Mouse (Mus musculus) MEL (cell line): ENCODE data around the gene Alpk1. TPM values are rescaled to one million over a fixed set of nuclear protein-coding genes. Genes with fewer than 3 reads are reported as not detected.

ENCODE experiments used
- DNase-seq: peaks from one replicate; pipeline ENCODE4 v3.0.0; 2011; ENCODE audit warnings: low read depth, low spot score
- H3K27ac ChIP-seq: 2 replicates; pipeline ENCODE4 v1.5.1; 2012; ENCODE audit warnings: low read depth, mild to moderate bottlenecking, control low read depth, low read length, moderate library complexity; ENCODE audit not compliant: control insufficient read depth
- H3K27me3 ChIP-seq, 2 experiments: fragments of 150-350 bp in 1 of 2; sonication (generic) in 1 of 2; 2 replicates each; pipeline ENCODE4 v1.6.1; 2012; ENCODE audit warnings: low read length in 2 of 2, mild to moderate bottlenecking in 2 of 2, improper control_type of control experiment in 1 of 2, moderate library complexity in 1 of 2; ENCODE audit not compliant: insufficient read depth in 2 of 2, control insufficient read depth in 1 of 2
- H3K36me3 ChIP-seq, 2 experiments: 2 replicates each; pipeline ENCODE4 v1.6.1; 2012 to 2014; ENCODE audit warnings: low read length in 2 of 2, improper control_type of control experiment in 1 of 2, inconsistent platforms in 1 of 2, mild to moderate bottlenecking in 1 of 2; ENCODE audit not compliant: insufficient read depth in 2 of 2, control insufficient read depth in 1 of 2
- H3K4me1 ChIP-seq, 2 experiments: fragments of 150-350 bp in 1 of 2; sonication (generic) in 1 of 2; 2 replicates each; pipeline ENCODE4 v1.6.1; 2012; ENCODE audit warnings: low read length in 2 of 2, improper control_type of control experiment in 1 of 2, mild to moderate bottlenecking in 1 of 2; ENCODE audit not compliant: insufficient read depth in 2 of 2, control insufficient read depth in 1 of 2
- H3K4me3 ChIP-seq, 2 experiments: fragments of 150-350 bp in 1 of 2; sonication (generic) in 1 of 2; 2 replicates each; pipeline ENCODE4 v1.5.1; 2012; ENCODE audit warnings: low read depth in 2 of 2, low read length in 2 of 2, mild to moderate bottlenecking in 2 of 2, moderate library complexity in 2 of 2, control low read depth in 1 of 2, improper control_type of control experiment in 1 of 2; ENCODE audit not compliant: control insufficient read depth in 1 of 2, insufficient read depth in 1 of 2
- H3K79me2 ChIP-seq: 2 replicates; pipeline ENCODE4 v1.6.1; 2012; ENCODE audit warnings: mild to moderate bottlenecking, low read length, moderate library complexity; ENCODE audit not compliant: control insufficient read depth, poor library complexity, insufficient read depth
- H3K9ac ChIP-seq: 2 replicates; pipeline ENCODE4 v1.6.1; 2012; ENCODE audit warnings: low read depth, mild to moderate bottlenecking, control low read depth, low read length, moderate library complexity; ENCODE audit not compliant: control insufficient read depth, poor library complexity, severe bottlenecking
- H3K9me3 ChIP-seq: fragments of 150-350 bp; sonication (generic); replicated peaks from 2 replicates; pipeline ENCODE4 v1.6.1; 2012; ENCODE audit warnings: mild to moderate bottlenecking, low read length, improper control_type of control experiment, moderate library complexity; ENCODE audit not compliant: insufficient read depth
- CHD2 ChIP-seq: IDR thresholded peaks from 2 replicates; pipeline ENCODE4 v1.6.1; 2011; ENCODE audit warnings: low read length, improper control_type of control experiment
- CTCF ChIP-seq, 3 experiments: IDR thresholded peaks in 2 of 3; conservative IDR thresholded peaks in 1 of 3; 2 replicates each; pipeline ENCODE4 v1.5.1; 2011 to 2012; ENCODE audit warnings: low read length in 3 of 3, low read depth in 2 of 3, mild to moderate bottlenecking in 2 of 3, improper control_type of control experiment in 1 of 3, inconsistent platforms in 1 of 3, mixed read lengths in 1 of 3, moderate library complexity in 1 of 3; ENCODE audit not compliant: control insufficient read depth in 1 of 3, insufficient read depth in 1 of 3, poor library complexity in 1 of 3, severe bottlenecking in 1 of 3
- EP300 ChIP-seq, 2 experiments: IDR thresholded peaks; 2 replicates each; pipeline ENCODE4 v1.6.1; 2011; ENCODE audit warnings: improper control_type of control experiment in 2 of 2, low read length in 2 of 2, low read depth in 1 of 2, mild to moderate bottlenecking in 1 of 2
- MAX ChIP-seq: IDR thresholded peaks from 2 replicates; pipeline ENCODE4 v1.6.1; 2011; ENCODE audit warnings: low read length, improper control_type of control experiment
- MAZ ChIP-seq: IDR thresholded peaks from 2 replicates; pipeline ENCODE4 v1.6.1; 2012; ENCODE audit warnings: low read depth, mild to moderate bottlenecking, inconsistent platforms, low read length, improper control_type of control experiment
- MEF2A ChIP-seq: IDR thresholded peaks from 2 replicates; pipeline ENCODE4 v1.6.1; 2014; ENCODE audit warnings: low read depth, mild to moderate bottlenecking, inconsistent platforms, low read length, improper control_type of control experiment; ENCODE audit not compliant: poor library complexity, insufficient replicate concordance, severe bottlenecking; ENCODE audit errors: extremely low read depth
- MXI1 ChIP-seq: IDR thresholded peaks from 2 replicates; pipeline ENCODE4 v1.6.1; 2011; ENCODE audit warnings: mild to moderate bottlenecking, low read depth, low read length, improper control_type of control experiment
- MYC ChIP-seq: IDR thresholded peaks from 2 replicates; pipeline ENCODE4 v1.6.1; 2011; ENCODE audit warnings: low read depth, mild to moderate bottlenecking, low read length, improper control_type of control experiment, moderate library complexity
- RAD21 ChIP-seq: IDR thresholded peaks from 2 replicates; pipeline ENCODE4 v1.6.1; 2011; ENCODE audit warnings: mild to moderate bottlenecking, low read depth, low read length, improper control_type of control experiment
- SIN3A ChIP-seq: IDR thresholded peaks from 2 replicates; pipeline ENCODE4 v1.6.1; 2012; ENCODE audit warnings: low read length, improper control_type of control experiment, inconsistent platforms
- SMC3 ChIP-seq: IDR thresholded peaks from 2 replicates; pipeline ENCODE4 v1.6.1; 2011; ENCODE audit warnings: low read depth, low read length, improper control_type of control experiment
- TCF12 ChIP-seq: IDR thresholded peaks from 2 replicates; pipeline ENCODE4 v1.6.1; 2014; ENCODE audit warnings: low read depth, mild to moderate bottlenecking, inconsistent platforms, low read length, improper control_type of control experiment, moderate library complexity
- UBTF ChIP-seq: IDR thresholded peaks from 2 replicates; pipeline ENCODE4 v1.6.1; 2012; ENCODE audit warnings: low read depth, mild to moderate bottlenecking, inconsistent platforms, low read length, improper control_type of control experiment, moderate library complexity, borderline replicate concordance; ENCODE audit not compliant: insufficient read depth
- ZNF384 ChIP-seq: IDR thresholded peaks from 2 replicates; pipeline ENCODE4 v1.6.1; 2012; ENCODE audit warnings: low read depth, mild to moderate bottlenecking, inconsistent platforms, low read length, improper control_type of control experiment
- polyA plus RNA-seq, 2 experiments: library from polyadenylated mRNA; stranded (reverse) in 1 of 2; unstranded in 1 of 2; fragments of >175 nt in 1 of 2; fragments of >200 nt in 1 of 2; gene quantifications; 2 replicates each; pipeline versions ENCODE4 v1.2.1 to v1.2.4; 2012; ENCODE audit warnings: low replicate concordance in 2 of 2, low read depth in 1 of 2; ENCODE audit not compliant: insufficient read length in 2 of 2, insufficient read depth in 1 of 2, missing spikeins in 1 of 2
- total RNA-seq: library from RNA; depleted of rRNA; stranded (reverse); fragments of 300-350 nt; gene quantifications from 2 replicates; pipeline ENCODE4 v1.2.3, GENCODE M21; 2012

Alpk1 gene
- total and polyA plus RNA-seq, 3 experiments: 1.8 to 2.4 TPM; not detected in 1

DNA sequence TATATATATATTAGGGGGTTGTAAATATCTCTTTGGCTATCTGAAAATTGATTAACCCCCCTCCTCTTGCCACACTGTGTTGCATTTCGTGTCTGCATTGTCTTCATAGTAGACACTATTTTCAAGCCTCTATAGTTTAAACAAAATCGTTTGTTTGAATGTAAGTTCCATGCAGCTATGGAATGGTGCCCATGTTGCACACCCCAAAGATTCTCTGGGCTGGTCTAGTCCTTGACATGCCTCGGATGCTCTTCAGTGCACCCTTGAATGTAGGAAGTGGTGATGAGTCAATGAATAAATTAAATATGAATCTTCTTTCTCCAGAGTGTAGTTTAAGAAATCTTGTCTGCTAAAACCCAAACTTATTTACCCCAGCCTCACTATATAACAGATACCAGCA, 153.8 kb downstream of the Alpk1 start:
- H3K4me1 ChIP-seq: no peaks in the 10 kb centered on the region
- DNase-seq: peak; percentile 13
- no peak for TF ChIP-seq CHD2
- TF ChIP-seq MAZ: peak; percentile 31
- H3K4me3 ChIP-seq: peak overlapping the region in 1 of 2 experiments; percentile 85; a peak in 2 of 4 replicates
- no peaks in the 10 kb centered on the region; a peak in 2 of 4 replicates for H3K27me3 ChIP-seq
- H3K9ac ChIP-seq: no peak overlapping the region
- H3K36me3 ChIP-seq: peaks cover 0 to 3% of the 10 kb centered on the region in 2 experiments; a peak in 1 of 4 replicates
- no peaks in the 10 kb centered on the region; the same call in 1 of the 2 replicates for H3K79me2 ChIP-seq
- no peaks in the 10 kb centered on the region for H3K9me3 ChIP-seq
- no peak overlapping the region for H3K27ac ChIP-seq

- peak; percentile 81 for DNase-seq
- Histone ChIP-seq H3K79me2 (no peaks in the 10 kb centered on the region; the same call in 1 of the 2 replicates), H3K27me3 (no peaks in the 10 kb centered on the region; a peak in 2 of 4 replicates), H3K9me3 (no peaks in the 10 kb centered on the region), H3K4me1 (no peaks in the 10 kb centered on the region), H3K9ac (peak overlapping the region; percentile 52), H3K4me3 (peak overlapping the region; percentile 53 to 85), H3K36me3 (peaks cover 0 to 3% of the 10 kb centered on the region in 2 experiments; a peak in 1 of 4 replicates), H3K27ac (no peak overlapping the region)
- TF ChIP-seq SMC3: peak; percentile 43
- TF ChIP-seq TCF12: 0 out of 2 replicates have a peak, but pooled peaks have one; percentile 16
- TF ChIP-seq SIN3A: peak; percentile 41
- TF ChIP-seq UBTF: no peak; the same call in 1 of the 2 replicates
- peak; percentile 65; the same call in 1 of the 2 replicates for TF ChIP-seq MAX
- peak; percentile 60; the same call in 1 of the 2 replicates for TF ChIP-seq MYC
- TF ChIP-seq MAZ: peak; percentile 75; the same call in 1 of the 2 replicates
- TF ChIP-seq MXI1: peak; percentile 80
- peak; percentile 88 for TF ChIP-seq ZNF384
- TF ChIP-seq EP300 (IDR thresholded peaks at IDR 0.05; ENCODE audit: low read depth in 1 of 2, low read length in 2 of 2): no peak
- TF ChIP-seq CTCF (IDR thresholded peaks at IDR 0.05 in 2 of 3, conservative IDR thresholded peaks at IDR 0.05 in 1 of 3; ENCODE audit: control insufficient read depth in 1 of 3, insufficient read depth in 1 of 3, low read depth in 2 of 3, low read length in 3 of 3, poor library complexity in 1 of 3, severe bottlenecking in 1 of 3): peak in 2 of 3 experiments; percentile 45 to 60; a peak in 4 of 6 replicates
- peak; percentile 29 for TF ChIP-seq RAD21
- no peak for TF ChIP-seq MEF2A
These were observed 154.5 kb downstream of the Alpk1 start for GRCm38 (mm10) chr3:127625701-127626399.
